Mouse (Mus musculus): ENCODE measurements at regions not wholly inside any gene's neighbourhood (a gene's known extent, or its start where the extent isn't known, plus 50 kb on each side); places are given as distances from the start of the nearest gene placed in this dataset.

DNA sequence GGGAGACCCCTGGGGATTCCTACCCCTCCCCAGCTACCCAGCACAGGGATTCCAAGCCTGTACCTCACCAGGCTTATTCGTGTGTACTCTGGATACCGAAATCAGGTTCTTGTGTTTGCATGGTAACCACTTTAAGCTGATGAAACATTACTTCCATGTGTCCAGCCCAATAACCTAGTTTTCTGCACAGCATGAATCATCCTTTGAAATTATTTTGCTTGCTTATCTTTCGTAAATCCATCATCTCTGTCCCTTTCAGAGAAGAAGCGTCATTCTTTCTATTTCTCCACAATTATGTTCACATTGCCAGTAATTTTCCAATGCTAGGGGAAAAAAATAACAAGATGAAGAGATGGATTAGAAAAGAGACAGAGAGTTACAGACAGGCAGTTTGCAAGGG is 332.8 kb upstream of the Nmur2 start:
- TF ChIP-seq CTCF (IDR thresholded peaks at IDR 0.05; ENCODE audit: control insufficient read depth, insufficient read depth, insufficient read length) (no peak), MYOD1 (IDR thresholded peaks at IDR 0.05; ENCODE audit: control insufficient read depth, insufficient read length, low read depth) (no peak), MAX (IDR thresholded peaks at IDR 0.05) (no peak)

Data from C2C12 (cell line).